Mouse (Mus musculus): ENCODE results near the gene Pccb. TPM values are rescaled to one million over a fixed set of nuclear protein-coding genes. Genes with fewer than 3 reads are reported as not detected.

Gene Pccb
- 100 to 1,000 TPM; 105 to 121 (median 110) TPM for total RNA-seq (2022)

DNA sequence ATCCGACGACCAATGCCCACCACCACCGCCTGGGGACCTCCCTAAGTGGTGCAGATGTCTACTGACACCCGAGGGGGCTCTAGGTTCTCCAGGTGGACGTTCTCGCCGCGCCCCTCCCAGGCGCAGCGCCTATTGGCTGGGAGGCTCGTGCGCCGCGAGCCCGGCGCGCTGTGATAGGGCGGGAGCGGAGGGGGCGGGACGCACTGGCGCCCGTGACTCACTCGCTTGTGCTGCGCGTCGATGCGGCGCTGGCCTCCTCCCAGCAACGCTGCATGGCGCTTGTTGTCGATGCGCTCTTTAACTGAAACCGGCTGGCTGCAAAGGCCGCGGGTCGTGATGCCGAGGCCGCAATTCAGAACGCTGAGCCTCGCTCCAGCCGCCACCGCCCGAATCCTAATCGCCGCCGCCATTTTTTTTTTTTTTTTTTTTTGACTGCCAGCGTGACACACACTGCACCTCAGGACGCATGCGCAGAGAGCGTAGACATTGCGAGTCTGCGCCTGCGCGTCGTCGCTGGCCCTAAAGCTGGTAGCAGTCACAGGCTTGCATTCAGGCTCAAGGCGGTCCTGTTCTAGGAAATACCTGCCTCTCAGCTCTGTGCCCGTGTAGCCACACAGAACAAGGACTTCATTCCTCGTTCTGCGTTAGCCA is at the start of gene Pccb:
Pccb (minus strand) TSS at position 451 of the 651 bp plus-strand sequence.
- peak; percentile 94 for DNase-seq (ENCODE audit: low spot score)

GRCm38 (mm10) chr9:101083728-101084127 is 49.0 kb upstream of the Pccb start:
- DNase-seq (ENCODE audit: low spot score) = no peak

DNA sequence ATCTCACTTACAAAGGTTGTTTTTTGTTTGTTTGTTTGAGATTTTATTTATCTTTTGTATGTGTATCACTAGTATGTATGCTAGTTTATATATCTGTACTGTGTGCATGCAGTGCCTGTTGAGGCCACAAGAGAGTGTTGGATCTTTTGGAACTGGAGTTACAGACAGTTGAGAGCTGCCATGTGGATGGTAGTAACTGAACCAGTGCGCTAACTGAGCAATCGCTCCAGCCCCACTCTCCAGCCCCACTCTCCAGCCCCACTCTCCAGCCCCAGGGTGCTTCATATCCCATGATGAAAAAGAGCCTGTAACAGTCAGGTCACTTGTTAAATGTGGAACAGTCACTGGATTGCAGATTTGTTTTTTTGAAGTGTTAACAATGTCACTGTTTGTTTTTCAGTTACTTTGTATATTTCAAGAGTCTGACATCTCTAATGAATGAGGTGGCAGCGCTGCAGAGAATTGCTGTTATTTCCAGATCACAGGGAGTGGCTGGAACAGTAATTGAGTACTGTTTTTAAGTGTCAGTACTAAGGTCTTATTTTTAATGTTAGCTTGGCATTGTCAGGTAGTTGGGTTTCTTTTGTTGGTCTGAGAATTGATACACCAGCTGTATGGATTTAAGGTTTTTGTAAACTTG is 45.5 kb upstream of the Pccb start:
- DNase-seq (ENCODE audit: low spot score) = no peak

GRCm38 (mm10) chr9:101078579-101078978 is 43.9 kb upstream of the Pccb start:
- DNase-seq (ENCODE audit: low spot score) = no peak

GRCm38 (mm10) chr9:101077486-101077885 is 42.8 kb upstream of the Pccb start:
- no peak for DNase-seq (ENCODE audit: low spot score)

DNA sequence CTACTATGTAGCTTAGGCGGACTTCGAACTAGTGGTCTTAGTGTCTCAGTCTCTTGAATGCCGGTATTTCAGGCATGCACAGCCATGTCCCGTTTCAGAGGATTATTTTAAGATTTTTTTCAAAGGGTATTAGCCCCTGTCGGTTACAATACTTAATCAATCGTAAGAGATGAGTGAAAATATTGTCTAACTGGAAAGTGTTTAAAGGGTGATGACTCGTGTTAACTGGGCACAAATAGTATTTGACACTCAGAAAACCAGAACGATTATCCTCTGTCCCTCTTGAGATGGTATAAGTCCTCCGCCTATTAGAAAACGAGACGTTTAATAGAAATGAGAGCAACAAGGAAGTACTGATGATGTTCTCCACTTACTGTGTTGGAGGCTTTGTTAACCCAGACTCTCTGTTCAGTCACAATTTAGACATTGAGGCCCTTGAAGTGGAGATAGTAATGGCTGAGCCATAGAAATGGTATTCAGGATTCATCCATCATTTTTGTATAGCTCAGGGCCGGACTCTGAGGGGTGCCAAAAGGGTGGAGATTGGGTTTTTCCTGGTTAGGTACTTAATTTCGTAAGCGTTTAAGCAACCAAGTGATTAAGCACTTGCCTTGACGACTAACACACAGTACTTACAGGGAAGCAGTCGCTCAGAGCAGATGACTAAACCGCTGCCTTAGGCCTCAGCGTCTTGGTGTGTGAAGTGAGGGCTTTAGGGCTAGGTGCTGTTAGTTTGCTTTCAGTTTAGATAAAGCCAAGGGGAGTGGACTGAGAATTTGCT is 41.6 kb upstream of the Pccb start:
- no peak for DNase-seq (ENCODE audit: low spot score)

- no peak for DNase-seq (ENCODE audit: low spot score)
Measured at GRCm38 (mm10) chr9:101075694-101076093, 41.0 kb upstream of the Pccb start.

DNA sequence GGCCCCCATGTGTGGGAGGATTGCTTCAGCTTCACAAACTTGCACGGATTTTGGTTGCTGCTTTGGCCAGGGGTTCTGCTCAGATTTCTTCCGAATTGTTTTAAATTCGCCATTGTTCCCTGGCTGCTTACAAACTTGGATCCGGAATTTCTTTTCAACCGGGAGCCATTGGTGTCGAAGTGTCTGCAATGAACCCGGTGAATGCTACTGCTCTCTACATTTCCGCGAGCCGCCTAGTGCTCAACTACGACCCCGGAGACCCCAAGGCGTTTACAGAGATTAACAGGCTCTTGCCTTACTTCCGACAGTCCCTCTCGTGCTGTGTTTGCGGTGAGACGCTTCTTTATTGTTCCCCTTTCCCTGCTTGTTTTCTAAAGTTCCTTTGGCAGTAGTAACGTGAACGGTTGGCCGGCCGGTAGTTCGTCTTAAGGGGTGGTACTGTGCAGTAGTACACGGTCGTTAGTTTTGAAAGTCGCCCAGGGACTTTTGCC is 40.4 kb upstream of the Pccb start:
- DNase-seq (ENCODE audit: low spot score) = no peak

DNA sequence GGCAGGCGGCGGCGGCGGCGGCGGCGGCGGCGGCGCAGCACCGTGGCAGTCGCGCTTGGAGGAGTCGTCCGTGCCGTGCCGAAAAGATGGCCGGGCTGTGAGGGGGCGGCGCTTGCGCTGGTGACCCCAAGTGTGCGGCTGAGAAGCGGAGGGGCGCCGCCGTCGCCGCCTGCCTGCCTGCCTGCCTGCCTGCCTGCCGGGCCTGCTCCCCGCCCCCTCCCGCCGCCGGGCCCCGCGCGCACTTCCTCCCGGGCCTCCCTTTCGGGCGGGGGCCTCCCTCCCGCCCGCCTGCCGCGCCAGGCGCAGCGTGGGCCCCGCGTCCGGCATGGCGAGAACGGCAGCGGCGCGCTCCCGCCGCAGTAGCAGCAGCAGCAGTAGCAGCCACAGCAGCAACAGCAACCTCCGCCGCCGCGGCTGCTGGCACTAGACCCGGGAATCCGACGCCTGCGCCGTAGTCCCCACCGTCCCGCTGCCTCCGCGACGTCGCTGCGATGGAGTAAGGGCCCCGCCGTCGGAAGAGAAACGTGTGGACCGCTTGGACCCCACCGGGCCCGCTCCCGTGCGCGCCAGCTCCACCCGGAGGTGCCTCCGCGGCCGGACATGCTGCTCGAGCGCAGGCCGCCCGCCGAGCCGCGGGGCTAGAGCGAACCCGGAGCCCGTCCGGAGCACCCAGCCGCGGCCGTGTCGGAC is 39.8 kb upstream of the Pccb start:
- DNase-seq (ENCODE audit: low spot score) = peak; percentile 75

DNA sequence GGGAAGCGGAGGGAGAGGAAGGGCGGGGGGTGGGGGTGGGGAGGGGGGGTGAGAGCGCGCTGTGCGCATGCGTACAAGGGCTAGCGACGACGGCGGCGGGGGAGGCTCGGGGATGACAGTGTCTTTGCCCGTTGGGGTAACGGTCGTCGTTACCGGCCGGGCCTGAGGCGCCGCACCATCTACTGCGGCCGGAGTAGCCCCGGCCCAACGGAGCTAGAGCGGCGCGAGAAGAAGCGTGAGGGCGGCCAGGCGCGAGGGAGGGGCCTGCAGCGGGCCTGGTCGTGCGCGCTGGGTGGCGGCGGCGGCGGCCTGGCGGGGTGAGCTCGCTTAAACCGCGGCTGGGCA is 39.3 kb upstream of the Pccb start, which contains the start of gene Msl2:
Msl2 (plus strand) TSS at position 115 of the 345 bp plus-strand sequence.
- DNase-seq (ENCODE audit: low spot score) = no peak

GRCm38 (mm10) chr9:101073041-101073986 is 38.6 kb upstream of the Pccb start:
- peak; percentile 99 for DNase-seq (ENCODE audit: low spot score)

DNA sequence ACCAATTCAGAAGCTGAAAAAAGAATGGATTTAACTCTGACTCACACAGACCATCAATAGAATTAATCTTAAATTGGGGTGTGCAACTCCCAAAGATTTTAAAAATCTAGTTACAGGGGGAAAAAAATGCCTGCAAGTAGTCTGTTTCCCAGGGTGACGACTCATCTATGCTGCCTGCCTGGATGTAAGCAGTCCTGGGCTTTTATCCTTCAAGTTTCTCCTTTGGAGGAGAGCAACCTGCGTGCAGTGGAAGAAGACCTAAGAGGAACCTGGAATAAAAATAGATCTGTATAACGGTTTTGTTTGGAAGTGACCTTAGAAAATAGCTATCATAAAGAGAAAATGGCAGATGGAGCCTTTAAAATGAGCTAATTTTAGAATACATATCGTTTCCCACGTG is 37.8 kb upstream of the Pccb start:
- DNase-seq (ENCODE audit: low spot score) = no peak

DNA sequence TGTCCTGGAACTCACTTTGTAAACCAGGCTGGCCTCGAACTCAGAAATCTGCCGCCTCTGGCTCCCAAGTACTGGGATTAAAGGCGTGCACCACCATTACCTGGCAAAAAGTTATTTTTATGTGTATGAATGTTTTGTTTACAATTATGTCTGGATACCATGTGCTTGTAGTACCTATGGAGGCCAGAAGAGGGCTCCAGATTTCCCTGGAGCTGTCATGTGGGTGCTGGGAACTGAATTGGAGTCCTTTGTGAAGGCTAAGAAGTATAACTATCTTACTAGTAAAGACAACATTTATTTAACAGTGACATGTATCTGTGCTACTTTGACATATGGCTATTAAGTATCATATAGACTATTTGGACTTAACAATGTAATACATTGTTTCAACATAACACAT is 35.1 kb upstream of the Pccb start:
- DNase-seq (ENCODE audit: low spot score) = no peak

GRCm38 (mm10) chr9:101065076-101065602 is 30.4 kb upstream of the Pccb start:
- no peak for DNase-seq (ENCODE audit: low spot score)

- no peak for DNase-seq (ENCODE audit: low spot score)
Measured at GRCm38 (mm10) chr9:101062253-101062780, 27.6 kb upstream of the Pccb start.

DNA sequence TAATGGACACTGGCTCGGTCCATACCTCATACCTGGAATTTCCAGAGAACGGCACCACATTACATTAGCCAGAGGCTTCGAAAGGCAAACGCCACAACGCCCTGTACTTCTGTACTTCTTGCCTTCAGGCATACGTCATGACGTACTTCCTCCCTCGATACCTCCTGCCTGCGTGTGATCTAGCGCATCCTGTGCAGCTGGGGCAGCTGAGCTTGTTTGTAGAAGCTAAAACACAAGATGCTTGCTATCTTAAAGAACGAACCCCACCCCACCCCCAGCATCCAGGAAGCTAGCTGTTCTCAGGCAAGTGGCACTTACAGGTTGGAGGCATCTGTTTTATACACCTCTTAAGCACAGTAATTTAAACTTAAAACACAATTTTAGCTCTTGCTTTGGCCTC is 26.3 kb upstream of the Pccb start:
- DNase-seq (ENCODE audit: low spot score) = no peak

- no peak for DNase-seq (ENCODE audit: low spot score)
Measured at GRCm38 (mm10) chr9:101057156-101057555, 22.5 kb upstream of the Pccb start.

DNA sequence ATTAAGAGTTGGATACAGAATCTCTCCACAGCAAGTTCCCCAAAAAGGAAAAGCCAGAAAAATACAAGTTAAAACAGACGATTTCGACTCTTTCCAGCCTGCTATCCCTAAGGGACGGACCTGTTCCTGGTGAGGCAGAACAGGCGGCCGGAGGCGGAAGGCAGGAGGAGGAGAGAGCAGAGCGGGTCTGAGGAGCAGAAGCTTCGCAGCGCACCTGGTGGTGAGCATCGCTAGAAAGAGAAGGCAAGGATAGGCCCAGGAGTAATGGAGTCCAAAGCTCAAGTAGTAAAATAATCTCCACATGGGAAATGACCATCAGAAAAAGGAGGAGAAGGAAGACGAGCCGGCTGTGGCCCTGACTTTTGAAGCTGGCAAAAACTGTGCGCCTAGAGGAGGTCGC is 18.6 kb upstream of the Pccb start:
- no peak for DNase-seq (ENCODE audit: low spot score)

DNA sequence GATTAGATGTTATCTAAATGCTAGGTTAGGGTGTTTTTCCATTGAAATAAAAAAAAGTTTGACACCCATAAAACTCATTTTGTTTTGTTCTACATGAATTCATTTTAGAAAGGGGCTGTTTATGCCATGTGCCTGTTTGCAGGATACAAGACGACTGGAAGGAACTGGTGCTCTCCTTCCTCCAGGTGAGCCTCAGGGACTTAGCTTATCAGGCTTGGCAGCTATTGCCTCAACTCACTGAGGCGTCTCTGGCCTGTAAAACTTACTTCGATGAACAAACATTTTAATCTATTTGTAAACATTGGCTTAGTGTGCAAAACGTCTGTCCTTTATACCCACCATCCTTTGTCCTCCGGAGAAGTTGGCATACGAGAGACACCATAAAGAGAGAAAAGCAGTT is 18.0 kb upstream of the Pccb start:
- DNase-seq (ENCODE audit: low spot score) = no peak

DNA sequence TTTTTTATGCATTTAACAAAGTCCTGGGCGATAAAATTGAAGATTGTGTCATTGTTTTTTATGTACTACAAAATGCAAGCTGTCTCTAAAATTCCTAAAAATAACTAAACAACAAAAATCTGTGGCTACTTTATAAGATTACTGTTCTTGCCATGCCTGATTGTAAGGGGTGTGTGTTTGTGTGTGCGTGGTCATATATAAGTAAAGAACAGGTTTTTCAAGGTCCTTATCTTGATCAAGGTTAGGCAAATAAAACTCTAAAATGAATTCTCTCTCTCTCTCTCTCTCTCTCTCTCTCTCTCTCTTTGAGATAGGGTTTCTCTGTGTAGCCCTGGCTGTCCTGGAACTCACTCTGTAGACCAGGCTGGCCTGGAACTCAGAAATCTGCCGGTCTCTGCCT is 17.3 kb upstream of the Pccb start:
- DNase-seq (ENCODE audit: low spot score) = no peak
